Mouse (Mus musculus): ENCODE measurements around the gene Gm9639.

DNA sequence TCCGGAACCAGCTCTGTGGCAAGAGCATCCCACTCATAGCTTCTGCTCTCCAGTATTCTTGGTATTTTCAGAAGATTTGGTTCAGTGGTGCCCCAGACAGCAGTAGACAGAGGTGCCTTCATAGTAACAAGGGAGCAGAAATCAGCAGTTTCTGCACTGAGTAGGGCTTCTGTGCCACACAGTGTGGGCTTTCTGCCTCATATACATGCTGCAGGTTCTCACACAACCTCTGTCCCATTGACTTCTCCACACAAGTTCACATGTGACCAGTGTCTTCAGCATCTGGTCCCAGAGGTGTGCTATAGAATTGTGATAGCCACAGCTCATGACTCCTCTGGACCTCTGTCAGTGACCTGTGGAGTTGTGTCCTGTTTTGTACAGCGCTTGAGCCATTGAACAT is 6.3 kb downstream of the Gm9639 start:
- TF ChIP-seq CTCF (IDR thresholded peaks at IDR 0.05; ENCODE audit: borderline replicate concordance, extremely low read depth, insufficient read depth, insufficient read length) (no peak), POLR2A (IDR thresholded peaks at IDR 0.05; ENCODE audit: borderline replicate concordance, extremely low read depth, insufficient read depth, insufficient read length, poor library complexity, severe bottlenecking) (no peak)

Data from brain, embryonic 14.5 days (tissue).